Comparison of ENCODE assay signal across 9 mouse cellular contexts in genomic region chr7:25599663-25600062, GRCm38 (mm10). TPM values are rescaled to one million over a fixed set of nuclear protein-coding genes. Genes with fewer than 3 reads are reported as not detected.
DNase-seq lines count a peak whose midpoint lies in the region; ATAC-seq and TF ChIP-seq lines count a peak whose summit lies in the region.
"Had no signal": no experiment of that assay in that cellular context is flagged by ENCODE, and none has a peak within 500 bp of the region (broad histone marks: within the 10 kb centered on the region; RNA-seq: fewer than 3 reads in every experiment).

No protein-coding gene starts in this region.

- H3K9ac ChIP-seq in forebrain, embryonic 12.5 days, result no peak overlapping the region
- no peak overlapping the region for H3K9ac ChIP-seq in forebrain, embryonic 13.5 days
- H3K9ac ChIP-seq in hindbrain, postnatal 0 days (replicated peaks; ENCODE audit: low read length), result no peak overlapping the region

- H3K9me3 ChIP-seq in forebrain, embryonic 10.5 days, result no peaks in the 10 kb centered on the region
- no peaks in the 10 kb centered on the region for H3K9me3 ChIP-seq in forebrain, embryonic 12.5 days
- no peaks in the 10 kb centered on the region for H3K9me3 ChIP-seq in forebrain, embryonic 13.5 days (replicated peaks)
- no peaks in the 10 kb centered on the region for H3K9me3 ChIP-seq in hindbrain, postnatal 0 days (ENCODE audit: low read length)

- peak; percentile 72 for DNase-seq in forebrain, embryonic 10.5 days (ENCODE audit: extremely low spot score, low spot score)
- DNase-seq in brain, adult 2 months (ENCODE audit: low read depth, low spot score), result peak; percentile 64
- peak; percentile 84 for DNase-seq in hindbrain, postnatal 0 days (ENCODE audit: low spot score)
- DNase-seq in left cerebral cortex, adult 11 months (ENCODE audit: low spot score), result peak; percentile 51

- no peak overlapping the region for H3K4me3 ChIP-seq in forebrain, embryonic 10.5 days
- H3K4me3 ChIP-seq in forebrain, embryonic 12.5 days (replicated peaks), result no peak overlapping the region
- no peak overlapping the region for H3K4me3 ChIP-seq in forebrain, embryonic 13.5 days
- H3K4me3 ChIP-seq in hindbrain, postnatal 0 days (ENCODE audit: low read length), result no peak overlapping the region
- H3K4me3 ChIP-seq in small intestine, adult 2 months (ENCODE audit: low read depth, low read length), result no peak overlapping the region

- no peaks in the 10 kb centered on the region for H3K27me3 ChIP-seq in forebrain, embryonic 10.5 days (ENCODE audit: poor library complexity, severe bottlenecking)
- 0 out of 2 replicates have a peak, but pooled peaks cover 3% of the 10 kb centered on the region for H3K27me3 ChIP-seq in forebrain, embryonic 12.5 days
- no peaks in the 10 kb centered on the region for H3K27me3 ChIP-seq in forebrain, embryonic 13.5 days
- H3K27me3 ChIP-seq in hindbrain, postnatal 0 days (ENCODE audit: insufficient read depth, low read length), result no peaks in the 10 kb centered on the region
- no peaks in the 10 kb centered on the region for H3K27me3 ChIP-seq in small intestine, adult 2 months (ENCODE audit: control insufficient read depth, insufficient read depth, low read length)

- no peaks in the 10 kb centered on the region for H3K4me1 ChIP-seq in forebrain, embryonic 10.5 days
- H3K4me1 ChIP-seq in forebrain, embryonic 12.5 days, result no peaks in the 10 kb centered on the region
- H3K4me1 ChIP-seq in forebrain, embryonic 13.5 days, result no peaks in the 10 kb centered on the region
- H3K4me1 ChIP-seq in hindbrain, postnatal 0 days (ENCODE audit: insufficient read depth, low read length), result no peaks in the 10 kb centered on the region
- no peaks in the 10 kb centered on the region for H3K4me1 ChIP-seq in small intestine, adult 2 months (ENCODE audit: control insufficient read depth, insufficient read depth, insufficient read length, low read length)

- no peak for ATAC-seq in forebrain, embryonic 12.5 days (ENCODE audit: low FRiP score)
- 0 out of 2 replicates have a peak, but pooled peaks have one; percentile 21 for ATAC-seq in forebrain, embryonic 13.5 days
- peak; percentile 67 for ATAC-seq in hindbrain, postnatal 0 days
- ATAC-seq in megakaryocyte progenitor cell, adult 5-6 weeks (replicated peaks; ENCODE audit: poor library complexity), result peak; percentile 98

- H3K4me2 ChIP-seq in forebrain, embryonic 12.5 days, result no peak overlapping the region
- H3K4me2 ChIP-seq in forebrain, embryonic 13.5 days, result no peak overlapping the region
- H3K4me2 ChIP-seq in hindbrain, postnatal 0 days (ENCODE audit: low read depth, low read length), result no peak overlapping the region

- peak; percentile 88 for TF ChIP-seq CTCF in hindbrain, postnatal 0 days (IDR thresholded peaks at IDR 0.05; ENCODE audit: low read depth)
- peak; percentile 52; the same call in 1 of the 2 replicates for TF ChIP-seq CTCF in small intestine, adult 2 months (IDR thresholded peaks at IDR 0.05; ENCODE audit: extremely low read depth, insufficient read length, insufficient replicate concordance, low read depth, low read length)

- H3K27ac ChIP-seq in forebrain, embryonic 10.5 days, result no peak overlapping the region
- no peak overlapping the region for H3K27ac ChIP-seq in forebrain, embryonic 12.5 days
- H3K27ac ChIP-seq in forebrain, embryonic 13.5 days, result no peak overlapping the region
- H3K27ac ChIP-seq in hindbrain, postnatal 0 days, result no peak overlapping the region
- H3K27ac ChIP-seq in small intestine, adult 2 months (ENCODE audit: insufficient read depth, low read depth, low read length), result no peak overlapping the region
- H3K27ac ChIP-seq: macrophage had no signal

- no peak for TF ChIP-seq POLR2A in small intestine, adult 2 months (IDR thresholded peaks at IDR 0.05; ENCODE audit: low read depth, low read length)

- WGBS in forebrain, embryonic 10.5 days, result 14% methylated on average over 10 of the region's 10 CpGs
- 16% methylated on average over 10 of the region's 10 CpGs for WGBS in forebrain, embryonic 12.5 days
- 14% methylated on average over 10 of the region's 10 CpGs for WGBS in forebrain, embryonic 13.5 days
- WGBS in hindbrain, postnatal 0 days, result 15% methylated on average over 10 of the region's 10 CpGs
- WGBS in small intestine, adult 2 months, result 10% methylated on average over 10 of the region's 10 CpGs

- H3K36me3 ChIP-seq in forebrain, embryonic 10.5 days (replicated peaks), result no peaks in the 10 kb centered on the region
- no peaks in the 10 kb centered on the region for H3K36me3 ChIP-seq in forebrain, embryonic 12.5 days (replicated peaks)
- H3K36me3 ChIP-seq in forebrain, embryonic 13.5 days (ENCODE audit: poor library complexity, severe bottlenecking), result no peaks in the 10 kb centered on the region
- H3K36me3 ChIP-seq in hindbrain, postnatal 0 days (ENCODE audit: insufficient read depth, low read length), result no peaks in the 10 kb centered on the region
- H3K36me3 ChIP-seq in small intestine, adult 2 months (ENCODE audit: control insufficient read depth, insufficient read depth, low read length), result no peaks in the 10 kb centered on the region

RNA-seq across cellular contexts. Expression of gene Erich4, which starts 16.0 kb away (rescaled TPM):
- polyA plus RNA-seq in forebrain, embryonic 10.5 days (2016; fragmentation: Nextera tagmentation; extraction: Ambion mirVana), result not detected in 2 replicates
- not detected in 2 replicates for polyA plus RNA-seq in forebrain, embryonic 12.5 days (2016; fragmentation: Nextera tagmentation; extraction: Ambion mirVana)
- polyA plus RNA-seq in forebrain, embryonic 13.5 days (2015; fragmentation: Nextera tagmentation; extraction: Ambion mirVana), result not detected in 2 replicates
- total RNA-seq in hindbrain, postnatal 0 days (2014; rRNA removed), result not detected in 2 replicates
- not detected in 2 replicates for polyA plus RNA-seq in hindbrain, postnatal 0 days (2015; fragmentation: Nextera tagmentation; extraction: Ambion mirVana)
- not detected in 2 replicates for total RNA-seq in megakaryocyte progenitor cell, adult 5-6 weeks (2015)
- not detected in 2 replicates for total RNA-seq in megakaryocyte progenitor cell, adult 5-6 weeks (2017)
- 12.6 and 36.8 TPM in 2 replicates for polyA plus RNA-seq in small intestine, adult 2 months (2012; rRNA removed)
- polyA plus RNA-seq: macrophage had no signal

RNA-seq across cellular contexts. Expression of gene Dmac2, which starts 19.6 kb away (rescaled TPM):
- polyA plus RNA-seq in forebrain, embryonic 10.5 days (2016; fragmentation: Nextera tagmentation; extraction: Ambion mirVana), result 26.9 and 27.0 TPM in 2 replicates
- polyA plus RNA-seq in forebrain, embryonic 12.5 days (2016; fragmentation: Nextera tagmentation; extraction: Ambion mirVana), result 24.0 and 25.1 TPM in 2 replicates
- polyA plus RNA-seq in forebrain, embryonic 13.5 days (2015; fragmentation: Nextera tagmentation; extraction: Ambion mirVana), result 25.6 and 27.4 TPM in 2 replicates
- 50.5 and 54.8 TPM in 2 replicates for total RNA-seq in hindbrain, postnatal 0 days (2014; rRNA removed)
- 46.7 and 48.7 TPM in 2 replicates for polyA plus RNA-seq in hindbrain, postnatal 0 days (2015; fragmentation: Nextera tagmentation; extraction: Ambion mirVana)
- 24.5 and 30.0 TPM in 2 replicates for total RNA-seq in megakaryocyte progenitor cell, adult 5-6 weeks (2015)
- total RNA-seq in megakaryocyte progenitor cell, adult 5-6 weeks (2017), result 34.0 and 34.9 TPM in 2 replicates
- polyA plus RNA-seq in small intestine, adult 2 months (2012; rRNA removed), result 47.3 and 74.8 TPM in 2 replicates

RNA-seq across cellular contexts. Expression of gene B3gnt8, which starts 26.8 kb away (rescaled TPM):
- 0.79 and 1.1 TPM in 2 replicates for polyA plus RNA-seq in forebrain, embryonic 10.5 days (2016; fragmentation: Nextera tagmentation; extraction: Ambion mirVana)
- polyA plus RNA-seq in forebrain, embryonic 12.5 days (2016; fragmentation: Nextera tagmentation; extraction: Ambion mirVana), result 0.70 and 0.79 TPM in 2 replicates
- 0.67 and 0.69 TPM in 2 replicates for polyA plus RNA-seq in forebrain, embryonic 13.5 days (2015; fragmentation: Nextera tagmentation; extraction: Ambion mirVana)
- total RNA-seq in hindbrain, postnatal 0 days (2014; rRNA removed), result 0.14 and 1.2 TPM in 2 replicates
- 1.1 and 1.3 TPM in 2 replicates for polyA plus RNA-seq in hindbrain, postnatal 0 days (2015; fragmentation: Nextera tagmentation; extraction: Ambion mirVana)
- total RNA-seq in megakaryocyte progenitor cell, adult 5-6 weeks (2015), result 5.1 and 7.4 TPM in 2 replicates
- total RNA-seq in megakaryocyte progenitor cell, adult 5-6 weeks (2017), result 13.2 and 22.2 TPM in 2 replicates
- 4.7 and 8.2 TPM in 2 replicates for polyA plus RNA-seq in small intestine, adult 2 months (2012; rRNA removed)

RNA-seq across cellular contexts. Expression of gene Bckdha, which starts 59.1 kb away (rescaled TPM):
- polyA plus RNA-seq in forebrain, embryonic 10.5 days (2016; fragmentation: Nextera tagmentation; extraction: Ambion mirVana), result 42.5 and 44.0 TPM in 2 replicates
- polyA plus RNA-seq in forebrain, embryonic 12.5 days (2016; fragmentation: Nextera tagmentation; extraction: Ambion mirVana), result 36.1 and 38.1 TPM in 2 replicates
- polyA plus RNA-seq in forebrain, embryonic 13.5 days (2015; fragmentation: Nextera tagmentation; extraction: Ambion mirVana), result 48.1 and 49.0 TPM in 2 replicates
- total RNA-seq in hindbrain, postnatal 0 days (2014; rRNA removed), result 88.5 and 96.0 TPM in 2 replicates
- 56.1 and 60.4 TPM in 2 replicates for polyA plus RNA-seq in hindbrain, postnatal 0 days (2015; fragmentation: Nextera tagmentation; extraction: Ambion mirVana)
- 37.6 and 46.7 TPM in 2 replicates for total RNA-seq in megakaryocyte progenitor cell, adult 5-6 weeks (2015)
- 48.6 and 52.0 TPM in 2 replicates for total RNA-seq in megakaryocyte progenitor cell, adult 5-6 weeks (2017)
- polyA plus RNA-seq in small intestine, adult 2 months (2012; rRNA removed), result 75.8 and 98.5 TPM in 2 replicates

RNA-seq across cellular contexts. Expression of gene Exosc5, which starts 59.3 kb away (rescaled TPM):
- 81.0 and 82.1 TPM in 2 replicates for polyA plus RNA-seq in forebrain, embryonic 10.5 days (2016; fragmentation: Nextera tagmentation; extraction: Ambion mirVana)
- polyA plus RNA-seq in forebrain, embryonic 12.5 days (2016; fragmentation: Nextera tagmentation; extraction: Ambion mirVana), result 49.8 and 51.1 TPM in 2 replicates
- 54.0 and 55.2 TPM in 2 replicates for polyA plus RNA-seq in forebrain, embryonic 13.5 days (2015; fragmentation: Nextera tagmentation; extraction: Ambion mirVana)
- total RNA-seq in hindbrain, postnatal 0 days (2014; rRNA removed), result 27.9 and 33.9 TPM in 2 replicates
- 36.5 and 39.2 TPM in 2 replicates for polyA plus RNA-seq in hindbrain, postnatal 0 days (2015; fragmentation: Nextera tagmentation; extraction: Ambion mirVana)
- 80.7 and 84.9 TPM in 2 replicates for total RNA-seq in megakaryocyte progenitor cell, adult 5-6 weeks (2015)
- 55.6 and 71.8 TPM in 2 replicates for total RNA-seq in megakaryocyte progenitor cell, adult 5-6 weeks (2017)
- polyA plus RNA-seq in small intestine, adult 2 months (2012; rRNA removed), result 31.7 and 64.7 TPM in 2 replicates

Comparison
In these comparisons a context has a peak if more than half of its experiments do, and no peak if none do; other contexts are left out.
1. RNA of gene Erich4, which starts 16.0 kb away (polyA plus RNA-seq): 12.6 to 36.8 TPM in small intestine, adult 2 months; not detected in forebrain, embryonic 12.5 days, not detected in forebrain, embryonic 10.5 days, not detected in forebrain, embryonic 13.5 days and not detected in hindbrain, postnatal 0 days; every median in the first group is over 10 times any median in the second.
2. Peak in every context shown above with its lines, with median percentiles within 50 percentile points of each other: DNase-seq.